Mouse (Mus musculus) urinary bladder, postnatal 25 days (tissue): ENCODE measurements around the gene Aspscr1.
A peak's percentile ranks its signal among the peaks of the same experiment; 100 is the strongest.

Experiments
- DNase-seq: peaks from one replicate; pipeline ENCODE4 v3.0.0; 2022; ENCODE audit warnings: low spot score

Aspscr1 gene

GRCm38 (mm10) chr11:120684086-120684485 is 11.3 kb downstream of the Aspscr1 start:
- DNase-seq, result no peak

GRCm38 (mm10) chr11:120684660-120685059 is 11.9 kb downstream of the Aspscr1 start:
- DNase-seq, result no peak

GRCm38 (mm10) chr11:120686650-120687272 is 14.0 kb downstream of the Aspscr1 start:
- no peak for DNase-seq

- no peak for DNase-seq
Observed at GRCm38 (mm10) chr11:120689365-120689764, 16.6 kb downstream of the Aspscr1 start.

- DNase-seq, result no peak
Observed at GRCm38 (mm10) chr11:120692471-120693011, 19.8 kb downstream of the Aspscr1 start.

GRCm38 (mm10) chr11:120693461-120693860 is 20.7 kb downstream of the Aspscr1 start:
- no peak for DNase-seq

- DNase-seq, result no peak
Observed at GRCm38 (mm10) chr11:120695184-120695583, 22.4 kb downstream of the Aspscr1 start.

GRCm38 (mm10) chr11:120695641-120696040 is 22.9 kb downstream of the Aspscr1 start:
- DNase-seq, result no peak

GRCm38 (mm10) chr11:120696568-120696967 is 23.8 kb downstream of the Aspscr1 start:
- DNase-seq, result no peak

GRCm38 (mm10) chr11:120697741-120698140 is 25.0 kb downstream of the Aspscr1 start:
- DNase-seq, result no peak

GRCm38 (mm10) chr11:120703696-120704454 is 31.1 kb downstream of the Aspscr1 start:
- no peak for DNase-seq

- no peak for DNase-seq
Observed at GRCm38 (mm10) chr11:120704486-120705325, 31.9 kb downstream of the Aspscr1 start.

GRCm38 (mm10) chr11:120706120-120706519 is 33.3 kb downstream of the Aspscr1 start:
- no peak for DNase-seq

GRCm38 (mm10) chr11:120707225-120707624 is 34.5 kb downstream of the Aspscr1 start:
- DNase-seq, result no peak

GRCm38 (mm10) chr11:120707969-120708368 is 35.2 kb downstream of the Aspscr1 start:
- DNase-seq, result no peak

GRCm38 (mm10) chr11:120709551-120709950 is 36.8 kb downstream of the Aspscr1 start:
- DNase-seq, result no peak

- DNase-seq, result no peak
Observed at GRCm38 (mm10) chr11:120710672-120711071, 37.9 kb downstream of the Aspscr1 start.

- no peak for DNase-seq
Observed at GRCm38 (mm10) chr11:120711980-120712604, 39.3 kb downstream of the Aspscr1 start.

GRCm38 (mm10) chr11:120712771-120713568 is 40.2 kb downstream of the Aspscr1 start:
- DNase-seq, result peak; percentile 60

- DNase-seq, result peak; percentile 88
Observed at GRCm38 (mm10) chr11:120713580-120714518, 41.1 kb downstream of the Aspscr1 start, which contains the start of the genes Cenpx and Lrrc45. Cenpx (minus strand) TSS chr11:120713738. Lrrc45 (plus strand) TSS chr11:120713925.
